Mouse (Mus musculus) cerebellum, adult 11 months (tissue): ENCODE results near the gene Kncn.
A peak's percentile ranks its signal among the peaks of the same experiment; 100 is the strongest.

Experiments used
- DNase-seq: peaks from one replicate; pipeline ENCODE4 v3.0.0; 2022

The Kncn gene

GRCm38 (mm10) chr4:115884022-115884421, at the start of gene Kncn:
Kncn (plus strand) TSS chr4:115884400.
- DNase-seq: no peak

GRCm38 (mm10) chr4:115835576-115835975, 48.6 kb upstream of the Kncn start:
- no peak for DNase-seq

- no peak for DNase-seq
Measured at GRCm38 (mm10) chr4:115838196-115838595, 46.0 kb upstream of the Kncn start.

GRCm38 (mm10) chr4:115838696-115839641, 45.2 kb upstream of the Kncn start, which contains the start of gene Mknk1:
Mknk1 (plus strand) TSS chr4:115839198.
- peak; percentile 89 for DNase-seq

- DNase-seq: no peak
Measured at GRCm38 (mm10) chr4:115839956-115840355, 44.2 kb upstream of the Kncn start.

GRCm38 (mm10) chr4:115840842-115841241, 43.4 kb upstream of the Kncn start:
- no peak for DNase-seq

- DNase-seq: no peak
Measured at GRCm38 (mm10) chr4:115846656-115847055, 37.5 kb upstream of the Kncn start.

- no peak for DNase-seq
Measured at GRCm38 (mm10) chr4:115847377-115847776, 36.8 kb upstream of the Kncn start.

GRCm38 (mm10) chr4:115848083-115848482, 36.1 kb upstream of the Kncn start:
- no peak for DNase-seq

GRCm38 (mm10) chr4:115848990-115849677, 35.1 kb upstream of the Kncn start:
- no peak for DNase-seq

- DNase-seq: no peak
Measured at GRCm38 (mm10) chr4:115850111-115850510, 34.1 kb upstream of the Kncn start.

GRCm38 (mm10) chr4:115850631-115851030, 33.6 kb upstream of the Kncn start:
- DNase-seq: no peak

- no peak for DNase-seq
Measured at GRCm38 (mm10) chr4:115851569-115851968, 32.6 kb upstream of the Kncn start.

- DNase-seq: no peak
Measured at GRCm38 (mm10) chr4:115855100-115855499, 29.1 kb upstream of the Kncn start.

GRCm38 (mm10) chr4:115855609-115856008, 28.6 kb upstream of the Kncn start:
- no peak for DNase-seq

- no peak for DNase-seq
Measured at GRCm38 (mm10) chr4:115856282-115856681, 27.9 kb upstream of the Kncn start.

- DNase-seq: no peak
Measured at GRCm38 (mm10) chr4:115857293-115857883, 26.8 kb upstream of the Kncn start.

GRCm38 (mm10) chr4:115863352-115863751, 20.8 kb upstream of the Kncn start:
- no peak for DNase-seq

GRCm38 (mm10) chr4:115863880-115864279, 20.3 kb upstream of the Kncn start:
- no peak for DNase-seq

- no peak for DNase-seq
Measured at GRCm38 (mm10) chr4:115869512-115870210, 14.5 kb upstream of the Kncn start.

- DNase-seq: no peak
Measured at GRCm38 (mm10) chr4:115873231-115873630, 11.0 kb upstream of the Kncn start.

GRCm38 (mm10) chr4:115878216-115878678, 6.0 kb upstream of the Kncn start:
- DNase-seq: no peak

GRCm38 (mm10) chr4:115878828-115879227, 5.4 kb upstream of the Kncn start:
- no peak for DNase-seq
